Mouse (Mus musculus): ENCODE measurements around the gene Ttc28.

The Ttc28 gene

DNA sequence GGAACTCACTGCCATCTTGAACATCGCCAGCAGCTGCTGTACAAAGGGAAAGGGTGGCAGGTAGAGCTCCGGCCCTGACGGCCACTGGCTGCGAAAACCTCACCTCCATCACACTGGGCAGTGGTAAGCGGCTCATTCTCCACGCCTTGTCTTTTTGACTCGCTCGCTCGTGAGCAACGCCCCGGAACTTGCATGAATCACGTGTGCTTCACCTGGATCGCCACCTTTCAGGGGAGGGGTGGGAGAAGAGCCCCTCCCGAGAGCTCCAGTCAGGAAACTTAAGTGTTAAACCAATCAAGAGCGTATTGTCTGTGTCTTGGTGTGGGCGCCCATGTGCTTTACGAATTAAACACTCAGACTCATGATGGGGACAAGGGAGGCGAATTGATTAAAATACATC lies 252.0 kb downstream of the Ttc28 start:
- no peak for DNase-seq (ENCODE audit: extremely low spot score)

GRCm38 (mm10) chr5:111133150-111133549 lies 253.5 kb downstream of the Ttc28 start:
- DNase-seq (ENCODE audit: extremely low spot score) = no peak

DNA sequence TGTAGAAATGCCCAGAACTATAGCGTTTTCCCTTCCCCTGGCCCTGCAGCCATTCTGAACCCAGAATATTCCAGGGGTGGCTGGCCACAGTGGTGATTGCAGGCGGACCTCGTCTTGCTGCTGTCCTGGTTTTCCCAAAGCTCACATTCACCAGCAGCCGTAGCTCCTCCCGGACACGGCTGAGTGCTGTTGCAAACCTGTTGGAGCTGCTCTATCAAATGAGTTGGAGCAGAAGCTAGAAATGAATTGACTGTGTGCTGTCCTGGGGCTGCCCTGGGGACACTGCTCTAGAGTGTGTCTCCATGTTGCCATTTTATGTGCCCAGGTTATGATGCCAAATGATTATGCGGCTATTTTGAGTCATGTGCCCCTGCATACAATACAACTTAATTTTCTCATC lies 254.2 kb downstream of the Ttc28 start:
- DNase-seq (ENCODE audit: extremely low spot score) = no peak

DNA sequence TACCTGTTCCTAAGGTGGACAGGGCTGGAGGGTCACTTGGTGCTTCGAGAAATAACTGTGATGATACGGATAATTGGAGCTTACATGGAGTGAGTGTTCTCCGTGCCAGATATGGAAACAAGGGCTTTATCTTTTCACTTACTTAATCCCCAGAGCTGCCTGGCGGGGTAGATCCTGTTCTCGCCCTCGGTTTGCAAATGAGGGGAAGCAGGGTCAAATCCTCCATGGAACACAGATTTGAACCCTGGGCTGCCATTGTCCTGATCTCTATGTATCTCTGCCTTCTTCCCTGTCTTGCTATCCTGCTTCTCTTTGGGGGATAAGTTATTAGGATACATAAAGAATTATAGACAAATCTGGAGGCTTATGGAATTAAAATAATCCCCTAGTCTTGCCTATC lies 257.7 kb downstream of the Ttc28 start:
- DNase-seq (ENCODE audit: extremely low spot score) = no peak

DNA sequence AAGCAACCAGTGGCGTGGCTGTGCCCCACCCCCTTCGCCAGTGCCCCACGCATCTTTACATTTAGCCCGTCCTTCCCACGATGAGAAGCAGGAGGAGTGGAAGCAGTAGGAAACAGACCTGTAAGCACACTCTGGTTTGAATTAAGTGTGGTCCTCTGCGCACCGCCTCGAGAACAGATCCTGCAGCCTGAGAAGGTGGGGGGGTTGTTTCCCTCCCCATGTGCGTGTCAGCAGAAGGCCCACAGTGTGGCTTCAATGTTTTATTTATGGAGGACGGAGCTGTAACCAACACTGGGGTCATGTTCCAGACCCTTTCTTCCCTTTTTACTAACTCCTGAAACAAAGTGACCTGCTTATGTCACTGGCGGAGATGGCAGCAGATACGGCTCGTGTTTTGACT lies 258.1 kb downstream of the Ttc28 start:
- DNase-seq (ENCODE audit: extremely low spot score) = no peak

- DNase-seq (ENCODE audit: extremely low spot score) = peak; percentile 67
Observed at GRCm38 (mm10) chr5:111138239-111138833, 258.7 kb downstream of the Ttc28 start.

DNA sequence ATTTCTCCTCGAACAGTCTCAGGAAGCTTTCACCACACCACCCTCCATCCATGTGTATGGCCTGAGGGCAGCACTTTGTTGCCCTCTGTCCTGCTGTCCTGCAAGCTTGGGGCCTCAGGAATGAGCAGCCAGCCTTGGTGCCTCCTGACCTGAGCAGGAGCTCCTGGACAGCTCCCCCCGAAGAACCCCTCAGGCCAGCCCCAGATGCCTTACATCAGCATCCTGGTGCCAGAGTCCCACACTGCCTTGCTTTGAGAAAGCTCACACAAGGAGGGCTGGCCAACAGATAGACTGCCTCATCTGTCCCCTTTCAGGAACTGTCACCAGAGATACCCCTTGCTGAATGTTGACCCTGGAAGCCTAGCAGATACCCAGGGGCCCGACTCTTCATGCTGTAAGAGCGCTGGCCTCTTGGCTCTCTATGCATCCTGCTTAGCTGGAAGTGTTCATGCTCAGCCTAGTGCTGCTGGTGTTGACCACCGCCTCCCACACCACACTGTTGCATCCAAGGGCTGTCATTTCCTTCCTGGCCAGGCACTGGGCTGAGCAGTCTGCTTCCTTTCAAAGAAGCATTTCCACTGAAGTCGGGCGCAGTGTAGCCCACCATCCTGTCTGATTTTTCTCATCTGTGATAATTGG lies 259.4 kb downstream of the Ttc28 start:
- DNase-seq (ENCODE audit: extremely low spot score) = no peak

DNA sequence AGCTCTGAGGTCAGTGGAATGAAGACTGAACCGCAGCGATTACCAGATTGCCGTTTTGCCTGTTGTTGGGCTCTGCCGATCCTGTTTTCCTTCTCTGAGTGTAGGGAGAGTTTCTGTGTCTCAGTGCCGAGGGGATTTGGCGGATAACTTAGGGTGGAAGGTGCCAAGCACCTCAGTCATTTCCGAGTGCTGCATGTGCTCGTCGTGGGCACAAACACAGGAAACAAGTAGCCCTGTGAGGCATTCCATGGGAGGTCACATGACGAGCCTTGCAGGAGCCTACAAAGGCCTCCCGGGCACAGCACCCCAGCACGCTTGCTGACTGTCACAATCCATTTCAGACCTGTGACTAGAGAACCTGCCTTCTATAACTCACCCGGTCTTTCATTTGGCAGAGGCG lies 260.0 kb downstream of the Ttc28 start:
- DNase-seq (ENCODE audit: extremely low spot score) = no peak

GRCm38 (mm10) chr5:111141139-111141885 lies 261.7 kb downstream of the Ttc28 start:
- no peak for DNase-seq (ENCODE audit: extremely low spot score)

- no peak for DNase-seq (ENCODE audit: extremely low spot score)
Observed at GRCm38 (mm10) chr5:111142837-111143236, 263.2 kb downstream of the Ttc28 start.

DNA sequence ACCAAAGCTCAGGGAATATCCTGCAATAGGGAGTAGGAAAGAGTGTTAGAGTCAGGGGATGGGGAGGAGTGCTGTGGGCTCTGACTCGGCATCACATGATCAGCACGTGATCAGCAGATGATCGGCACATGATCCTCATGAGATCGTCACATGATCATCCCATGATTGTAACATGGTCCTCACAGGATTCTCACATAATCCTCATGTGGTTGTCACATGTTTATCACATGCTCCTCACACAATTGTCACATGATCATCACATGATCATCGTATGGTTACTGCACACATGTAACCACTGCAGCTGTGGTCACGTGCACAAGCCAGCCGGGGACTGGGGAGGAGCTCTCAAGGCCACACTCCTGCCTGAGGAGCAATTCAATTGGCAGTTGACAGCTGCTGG lies 264.8 kb downstream of the Ttc28 start:
- no peak for DNase-seq (ENCODE audit: extremely low spot score)

DNA sequence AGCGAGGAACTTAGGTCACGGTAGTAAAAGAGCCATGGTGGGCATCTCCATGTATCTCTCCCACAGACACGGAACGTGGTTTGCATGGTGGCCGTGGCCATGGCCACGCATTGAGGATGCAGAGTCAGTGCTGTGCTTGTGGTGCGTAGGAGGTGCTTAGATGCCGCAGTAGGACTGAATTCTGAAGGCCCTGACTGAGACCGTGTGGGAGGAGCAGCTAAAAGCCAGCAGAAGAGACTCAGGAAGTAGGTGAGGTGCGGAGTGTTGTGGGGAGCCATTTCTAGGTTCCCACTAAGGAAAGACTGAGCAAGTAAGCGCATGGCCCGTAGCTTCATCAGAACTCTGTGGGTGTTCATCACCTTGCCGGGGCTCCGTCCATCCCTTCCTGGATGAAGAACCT lies 271.0 kb downstream of the Ttc28 start:
- no peak for DNase-seq (ENCODE audit: extremely low spot score)

DNA sequence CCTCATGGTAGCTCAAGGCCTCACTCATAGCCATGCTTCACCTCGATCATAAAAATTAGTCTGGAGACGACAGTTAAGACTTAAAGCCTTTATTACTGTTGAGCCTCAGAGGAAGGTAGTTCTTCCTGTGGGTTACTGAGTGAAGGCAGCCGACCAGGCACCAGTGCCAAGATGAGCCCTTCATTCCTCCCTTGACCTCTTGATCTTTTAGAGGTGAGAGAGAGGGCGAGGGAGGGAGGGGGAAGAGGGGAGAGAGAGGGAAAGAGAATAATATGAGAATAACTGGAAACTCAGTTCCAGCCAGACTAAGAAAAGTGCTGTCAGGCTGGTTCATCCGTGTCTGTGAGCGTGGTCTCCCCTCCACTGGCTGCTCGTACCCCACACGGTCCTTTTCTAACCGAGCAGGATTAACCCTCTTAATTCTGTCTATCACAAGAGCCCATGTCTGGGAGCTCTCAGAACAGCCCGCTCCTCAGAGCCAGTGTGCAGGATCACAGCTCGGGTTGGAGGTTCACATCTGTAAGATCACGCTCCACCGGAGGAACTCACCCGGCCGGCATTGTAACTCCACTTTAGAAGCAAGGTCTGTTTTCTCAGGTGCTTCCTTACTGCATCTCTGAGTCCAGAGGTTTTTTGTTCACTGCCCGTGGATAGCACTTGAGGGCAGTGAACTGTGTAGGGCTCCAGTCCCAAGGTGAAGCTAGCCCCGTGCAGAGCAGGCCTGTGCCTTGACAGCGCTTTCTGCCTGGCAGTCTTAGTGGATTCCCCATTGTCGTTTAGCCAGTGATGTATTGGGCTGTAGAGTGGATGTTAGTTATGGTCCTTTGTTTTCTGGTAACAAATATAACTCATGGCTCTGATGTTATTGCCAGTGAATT lies 272.5 kb downstream of the Ttc28 start:
- DNase-seq (ENCODE audit: extremely low spot score) = peak; percentile 64

DNA sequence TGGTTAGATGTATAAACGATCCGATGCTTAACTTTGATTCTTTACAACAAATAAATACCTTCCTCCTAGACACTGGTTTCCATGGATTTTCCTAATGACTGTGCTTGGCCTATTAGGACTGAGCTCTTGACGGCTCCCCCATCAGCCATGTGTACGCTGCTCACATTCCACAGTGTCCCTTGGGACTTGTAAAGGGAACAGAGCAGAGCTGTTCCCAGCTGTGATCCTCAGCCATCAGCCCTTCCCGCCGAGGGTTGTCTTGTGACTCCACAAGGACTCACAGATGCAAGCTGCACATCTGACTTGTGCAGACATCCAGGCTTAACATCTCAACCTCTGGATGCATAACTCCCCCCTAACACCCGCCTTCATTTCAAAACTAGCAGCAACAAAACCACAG lies 275.0 kb downstream of the Ttc28 start:
- DNase-seq (ENCODE audit: extremely low spot score) = peak; percentile 42

GRCm38 (mm10) chr5:111155271-111155670 lies 275.7 kb downstream of the Ttc28 start:
- no peak for DNase-seq (ENCODE audit: extremely low spot score)

- DNase-seq (ENCODE audit: extremely low spot score) = no peak
Observed at GRCm38 (mm10) chr5:111155928-111156327, 276.3 kb downstream of the Ttc28 start.

DNA sequence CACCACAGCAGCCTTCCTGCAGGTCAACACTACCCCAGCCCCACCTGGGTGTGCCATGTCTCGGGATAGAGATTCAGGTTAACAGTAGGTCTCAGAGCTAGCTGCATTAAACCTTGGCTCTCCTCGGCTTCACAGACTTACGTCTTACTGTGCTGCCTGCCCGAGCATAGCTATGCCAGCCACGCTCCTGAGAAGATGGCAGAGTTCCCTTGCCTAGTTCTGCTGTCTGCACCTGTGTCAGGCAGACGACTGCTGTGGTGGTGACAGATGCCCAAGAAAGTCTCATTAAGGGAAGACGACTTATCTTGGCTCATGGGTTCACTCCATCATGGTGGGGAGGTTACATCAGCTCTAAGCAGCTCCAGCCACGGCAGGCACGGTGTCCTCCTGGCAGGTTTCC lies 278.7 kb downstream of the Ttc28 start:
- DNase-seq (ENCODE audit: extremely low spot score) = no peak

GRCm38 (mm10) chr5:111159628-111160321 lies 280.2 kb downstream of the Ttc28 start:
- DNase-seq (ENCODE audit: extremely low spot score) = no peak

DNA sequence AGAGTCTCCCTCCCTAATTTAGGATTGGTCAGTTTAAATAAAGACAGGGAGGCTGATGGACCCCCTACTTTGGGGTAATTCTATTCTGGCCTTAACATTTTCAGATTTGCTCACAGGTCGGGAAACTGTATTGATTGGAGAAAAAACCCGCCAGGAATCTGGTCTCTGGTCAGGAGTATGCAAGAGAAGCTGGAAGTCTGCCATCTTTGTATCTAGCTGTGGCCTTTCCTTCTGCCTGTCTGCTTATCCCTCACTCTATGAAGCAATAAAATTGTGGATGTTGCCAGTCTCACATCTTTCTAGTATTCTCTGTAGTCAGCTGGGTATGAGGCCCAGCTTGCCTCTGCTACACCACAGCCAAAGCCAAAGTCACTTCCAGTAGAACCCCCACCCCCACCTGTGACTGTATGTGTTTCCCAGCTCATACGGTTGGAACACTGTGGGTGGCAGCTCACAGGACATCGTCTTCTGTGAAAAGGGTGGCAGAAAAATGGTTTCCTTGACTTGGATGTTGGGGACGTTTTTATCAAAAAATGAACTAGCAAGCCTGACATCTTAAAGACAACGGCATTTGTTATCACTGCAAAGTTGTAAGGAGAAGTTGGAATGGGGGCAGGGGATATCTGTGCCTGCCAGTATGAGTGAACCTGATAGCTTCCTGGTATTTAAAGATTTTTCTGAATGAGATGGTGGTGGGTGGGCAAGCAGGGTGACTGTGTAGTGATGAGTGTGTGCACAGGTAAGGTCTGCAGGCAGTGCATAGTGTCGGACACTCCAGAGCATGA lies 281.7 kb downstream of the Ttc28 start:
- no peak for DNase-seq (ENCODE audit: extremely low spot score)

GRCm38 (mm10) chr5:111162857-111163256 lies 283.3 kb downstream of the Ttc28 start:
- DNase-seq (ENCODE audit: extremely low spot score) = no peak

- DNase-seq (ENCODE audit: extremely low spot score) = no peak
Observed at GRCm38 (mm10) chr5:111163377-111163776, 283.8 kb downstream of the Ttc28 start.

Data from embryo, embryonic 9.5 days (tissue).